Mouse (Mus musculus) forebrain, embryonic 15.5 days (tissue): ENCODE results near the gene Zic1. TPM values are rescaled to one million over a fixed set of nuclear protein-coding genes. Genes with fewer than 3 reads are reported as not detected.

Experiments
- ATAC-seq: fragments of 200-750 bp; cut with Nextera tagmentation; replicated peaks from 2 replicates; pipeline ENCODE4 v1.8.0; 2017; ENCODE audit warnings: mild to moderate bottlenecking, moderate TSS enrichment, moderate library complexity
- H3K27ac ChIP-seq: fragments of 300-500 bp; sonication (generic); replicated peaks from 2 replicates; pipeline ENCODE4 v1.5.1; 2015; ENCODE audit warnings: mild to moderate bottlenecking, inconsistent platforms
- H3K27me3 ChIP-seq: fragments of 300-500 bp; sonication (generic); 2 replicates; pipeline ENCODE4 v1.6.1; 2015; ENCODE audit warnings: inconsistent platforms
- H3K36me3 ChIP-seq: fragments of 300-500 bp; sonication (generic); 2 replicates; pipeline ENCODE4 v1.6.1; 2015; ENCODE audit warnings: mild to moderate bottlenecking, inconsistent platforms
- H3K4me1 ChIP-seq: fragments of 300-500 bp; sonication (generic); 2 replicates; pipeline ENCODE4 v1.6.1; 2015; ENCODE audit warnings: inconsistent platforms
- H3K4me2 ChIP-seq: fragments of 300-500 bp; sonication (generic); replicated peaks from 2 replicates; pipeline ENCODE4 v1.6.1; 2015; ENCODE audit warnings: mild to moderate bottlenecking, inconsistent platforms
- H3K4me3 ChIP-seq: fragments of 300-500 bp; sonication (generic); 2 replicates; pipeline ENCODE4 v1.5.1; 2015; ENCODE audit warnings: mild to moderate bottlenecking, inconsistent platforms
- H3K9ac ChIP-seq: fragments of 300-500 bp; sonication (generic); replicated peaks from 2 replicates; pipeline ENCODE4 v1.6.1; 2015; ENCODE audit warnings: mild to moderate bottlenecking, inconsistent platforms
- H3K9me3 ChIP-seq: fragments of 300-500 bp; sonication (generic); 2 replicates; pipeline ENCODE4 v1.6.1; 2016; ENCODE audit warnings: inconsistent platforms
- WGBS: fragments of 180-500 bp; shearing (Covaris S2); methylation state at CpG from one replicate; pipeline ENCODE4 v1.1.7; 2015; ENCODE audit warnings: mixed read lengths; 5-methylcytosine and 5-hydroxymethylcytosine counted together
- polyA plus RNA-seq: library from polyadenylated mRNA; unstranded; fragments of >200 nt; fragmentation: Nextera tagmentation; extraction: Ambion mirVana; gene quantifications from 2 replicates; pipeline ENCODE4 v1.2.1, GENCODE M21; 2015

The Zic1 gene
- polyA plus RNA-seq, 1 experiment from 2014 or later: 9.6 TPM

DNA sequence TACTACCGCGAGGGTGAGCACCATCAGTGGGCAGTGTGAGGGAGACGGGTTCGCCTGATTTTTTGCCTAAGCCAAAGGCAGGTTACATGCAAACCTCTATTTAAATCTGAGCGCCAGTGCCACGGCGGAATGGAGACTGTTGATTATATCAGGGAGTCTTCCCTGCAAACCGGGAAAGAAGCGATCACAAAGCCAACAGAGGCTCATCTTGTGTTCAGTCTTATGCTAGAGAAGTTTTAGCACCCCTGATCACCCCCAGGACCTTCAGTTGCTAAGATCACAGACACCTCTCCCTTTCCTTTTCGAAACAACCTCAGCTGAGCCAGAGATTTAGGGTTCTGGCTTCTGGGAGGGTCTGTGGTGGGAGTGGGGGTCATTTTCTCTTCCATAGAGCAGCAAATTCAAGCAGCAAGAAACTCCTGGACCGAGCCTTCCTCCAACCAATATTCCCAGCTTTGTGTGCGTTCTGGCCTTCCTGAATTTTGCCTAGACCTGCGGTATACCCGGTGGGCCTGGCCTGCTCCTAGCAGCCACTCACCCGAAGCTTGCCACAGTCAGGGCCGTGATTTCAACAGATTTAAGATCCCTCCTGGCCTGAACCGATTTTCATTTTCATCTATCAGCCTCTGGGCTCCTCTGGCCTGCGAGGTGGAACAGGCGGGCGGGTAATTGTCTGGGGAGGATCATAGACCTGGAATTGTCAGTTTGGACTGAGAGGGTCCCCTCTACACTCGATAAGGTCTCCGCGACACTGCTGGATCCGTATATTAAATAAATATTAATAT, 17.1 kb upstream of the Zic1 start:
- Histone ChIP-seq H3K27me3 (peaks cover 80% of the 10 kb centered on the region), H3K9ac (peak overlapping the region; percentile 39), H3K4me1 (peaks cover 45% of the 10 kb centered on the region), H3K4me3 (peak overlapping the region; percentile 47), H3K9me3 (no peaks in the 10 kb centered on the region), H3K36me3 (no peaks in the 10 kb centered on the region), H3K27ac (peak overlapping the region; percentile 91), H3K4me2 (peak overlapping the region; percentile 74)
- 14% methylated on average over 24 of the region's 24 CpGs for WGBS
- ATAC-seq: no peak

DNA sequence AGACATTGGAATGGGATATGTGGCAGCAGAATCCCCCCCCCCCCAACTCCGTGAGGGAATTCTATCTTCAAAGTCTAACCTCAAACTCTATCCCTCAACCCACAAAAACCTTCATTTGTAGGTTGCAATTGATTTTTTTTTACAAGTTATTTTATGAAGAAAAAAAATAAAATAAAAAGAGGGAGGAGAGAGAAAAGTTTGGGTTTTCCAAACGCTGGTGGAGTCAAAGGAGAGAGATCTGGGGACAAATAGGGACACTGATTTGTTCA, 16.4 kb upstream of the Zic1 start:
- 5% methylated on average over 2 of the region's 2 CpGs for WGBS

DNA sequence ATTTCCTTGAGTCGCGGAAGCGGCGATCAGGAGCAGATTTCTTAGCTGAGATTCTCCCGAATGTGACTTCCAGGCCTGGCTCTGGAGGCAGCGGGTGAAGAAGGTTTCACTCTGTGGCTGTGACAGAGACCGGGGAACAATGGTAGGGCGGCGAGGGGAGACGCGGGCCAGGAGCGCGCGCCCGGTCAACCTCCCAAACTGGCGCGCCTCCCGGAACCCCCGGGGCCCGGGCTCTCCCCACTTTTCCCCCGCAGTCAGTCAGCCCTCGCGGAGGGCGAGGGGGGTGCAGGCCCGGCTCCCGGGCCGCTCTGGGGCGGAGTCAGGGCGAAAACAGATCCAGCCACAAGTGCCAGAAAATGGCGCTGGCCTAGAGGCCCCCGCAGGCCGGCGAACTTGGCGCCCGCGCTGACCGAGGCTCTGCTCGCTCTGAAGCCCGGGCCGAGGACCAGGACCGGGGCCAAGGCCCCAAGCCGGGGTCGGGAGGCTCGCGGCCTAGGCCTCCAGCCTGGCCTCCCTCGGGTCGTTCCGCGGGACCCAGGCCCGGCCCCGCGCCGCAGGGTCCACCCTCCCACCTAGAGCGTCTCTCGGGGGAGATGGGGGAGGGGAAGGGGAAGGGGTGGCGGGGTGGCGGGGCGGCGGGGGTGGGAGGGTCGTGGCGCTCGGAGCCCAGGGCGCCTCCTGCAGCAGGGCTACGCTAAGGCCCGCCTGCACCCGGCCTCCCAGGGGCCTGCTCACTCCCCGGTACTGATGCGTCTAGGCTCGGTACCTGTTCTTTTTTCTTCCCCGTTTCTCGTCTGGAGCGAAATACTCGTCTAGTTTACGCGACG, 15.9 kb upstream of the Zic1 start:
- WGBS: under 1% methylated on average over 68 of the region's 76 CpGs
- peak overlapping the region; percentile 91 for H3K27ac ChIP-seq
- H3K4me2 ChIP-seq: peak overlapping the region; percentile 74
- H3K9ac ChIP-seq: peak overlapping the region; percentile 56
- no peaks in the 10 kb centered on the region for H3K9me3 ChIP-seq
- H3K27me3 ChIP-seq: peaks cover 80% of the 10 kb centered on the region
- H3K4me3 ChIP-seq: peak overlapping the region; percentile 47
- ATAC-seq: peak; percentile 63
- peaks cover 35% of the 10 kb centered on the region for H3K4me1 ChIP-seq
- no peaks in the 10 kb centered on the region for H3K36me3 ChIP-seq

More for the DNA sequence above, 16.4 kb upstream of the Zic1 start:
- peaks cover 78% of the 10 kb centered on the region for H3K27me3 ChIP-seq
- no peak for ATAC-seq
- peak overlapping the region; percentile 47 for H3K4me3 ChIP-seq
- H3K27ac ChIP-seq: peak overlapping the region; percentile 91
- H3K36me3 ChIP-seq: no peaks in the 10 kb centered on the region
- H3K4me2 ChIP-seq: peak overlapping the region; percentile 74
- H3K9ac ChIP-seq: peak overlapping the region; percentile 56
- H3K9me3 ChIP-seq: no peaks in the 10 kb centered on the region
- H3K4me1 ChIP-seq: peaks cover 38% of the 10 kb centered on the region

DNA sequence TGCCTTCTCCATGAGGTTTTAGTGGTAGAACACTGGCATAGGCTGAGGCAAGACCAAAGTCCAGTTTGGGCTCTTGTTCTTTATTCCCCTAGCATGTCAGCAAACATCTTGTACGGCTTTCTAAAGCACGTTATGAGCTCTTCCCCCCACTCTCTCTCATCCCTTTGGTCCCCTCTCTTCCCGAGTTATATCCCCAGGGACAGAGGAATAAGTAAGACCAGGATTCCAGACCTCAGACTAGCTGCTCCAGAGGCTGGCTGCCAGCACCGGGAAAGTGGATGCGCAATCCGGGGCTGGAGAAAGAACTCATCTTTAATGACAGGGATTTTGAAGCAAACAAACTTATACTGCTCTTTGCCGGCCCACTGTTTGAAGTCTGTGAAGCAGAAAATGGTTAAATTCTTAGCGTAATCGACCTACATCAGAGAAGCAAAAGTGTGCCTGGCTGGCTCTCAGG, 14.9 kb upstream of the Zic1 start:
- WGBS: 4% methylated on average over 9 of the region's 9 CpGs
- Histone ChIP-seq H3K27me3 (peaks cover 80% of the 10 kb centered on the region), H3K9ac (peak overlapping the region; percentile 56; the same call in 1 of the 2 replicates), H3K27ac (peak overlapping the region; percentile 91), H3K4me3 (peak overlapping the region; percentile 47), H3K9me3 (no peaks in the 10 kb centered on the region), H3K4me2 (peak overlapping the region; percentile 74), H3K36me3 (no peaks in the 10 kb centered on the region), H3K4me1 (peaks cover 35% of the 10 kb centered on the region)
- no peak for ATAC-seq

DNA sequence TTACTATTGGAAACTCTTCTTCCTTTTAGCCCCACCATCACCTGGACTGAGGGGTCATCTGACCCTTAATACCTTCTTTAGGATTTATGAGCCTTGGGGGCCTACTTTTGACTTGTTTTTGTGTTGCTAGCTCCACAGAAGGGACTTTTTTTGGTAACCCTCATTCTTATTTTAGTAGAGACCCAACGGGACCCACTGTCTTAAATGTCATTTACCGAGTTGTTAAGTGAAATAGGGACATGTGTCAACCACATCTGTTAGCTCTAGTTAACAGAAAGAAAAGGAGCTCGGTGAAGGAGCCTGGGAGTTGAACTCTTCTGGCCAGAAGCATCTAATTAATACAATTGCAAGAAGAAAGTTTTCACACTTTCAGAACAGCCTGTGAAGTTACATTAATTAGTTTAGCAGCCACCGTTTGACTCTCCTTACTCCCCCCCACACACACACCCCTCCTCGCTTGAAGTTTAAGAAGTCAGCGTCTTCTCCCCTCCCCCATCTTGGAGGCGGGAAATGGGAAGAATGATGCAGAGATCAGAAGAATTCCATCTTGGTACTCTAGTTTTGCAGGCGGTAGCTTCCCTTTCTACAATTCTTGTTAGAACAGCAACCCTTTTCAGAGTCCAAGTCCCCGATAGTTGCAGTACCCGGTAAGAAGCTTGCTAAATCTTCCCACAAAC, 14.3 kb upstream of the Zic1 start:
- ATAC-seq: no peak
- Histone ChIP-seq H3K27me3 (peaks cover 80% of the 10 kb centered on the region), H3K4me2 (peak overlapping the region; percentile 74), H3K27ac (peak overlapping the region; percentile 91), H3K9me3 (no peaks in the 10 kb centered on the region), H3K4me1 (peaks cover 35% of the 10 kb centered on the region), H3K36me3 (no peaks in the 10 kb centered on the region), H3K4me3 (peak overlapping the region; percentile 47), H3K9ac (peak overlapping the region; percentile 56; the same call in 1 of the 2 replicates)
- WGBS: 5% methylated on average over 10 of the region's 10 CpGs

DNA sequence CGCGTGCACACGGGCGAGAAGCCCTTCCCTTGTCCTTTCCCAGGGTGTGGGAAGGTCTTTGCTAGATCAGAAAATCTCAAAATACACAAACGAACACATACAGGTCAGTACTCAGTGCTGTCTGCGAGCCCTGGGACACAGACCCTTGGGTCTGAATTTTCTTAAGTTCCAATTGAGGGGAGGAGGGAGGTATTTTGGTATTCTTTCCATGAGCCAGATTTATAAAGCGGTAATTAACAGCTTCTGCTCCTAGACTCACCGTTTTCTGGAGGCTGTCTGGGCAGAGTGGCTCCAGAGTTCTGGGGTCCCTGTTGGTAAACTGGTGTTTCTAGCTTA, 13.7 kb upstream of the Zic1 start:
- Histone ChIP-seq H3K4me2 (peak overlapping the region; percentile 74), H3K36me3 (no peaks in the 10 kb centered on the region), H3K4me1 (peaks cover 34% of the 10 kb centered on the region), H3K9ac (peak overlapping the region; percentile 39; the same call in 1 of the 2 replicates), H3K4me3 (peak overlapping the region; percentile 47), H3K27ac (peak overlapping the region; percentile 91), H3K27me3 (peaks cover 79% of the 10 kb centered on the region), H3K9me3 (no peaks in the 10 kb centered on the region)
- ATAC-seq: no peak
- WGBS: 5% methylated on average over 8 of the region's 8 CpGs

DNA sequence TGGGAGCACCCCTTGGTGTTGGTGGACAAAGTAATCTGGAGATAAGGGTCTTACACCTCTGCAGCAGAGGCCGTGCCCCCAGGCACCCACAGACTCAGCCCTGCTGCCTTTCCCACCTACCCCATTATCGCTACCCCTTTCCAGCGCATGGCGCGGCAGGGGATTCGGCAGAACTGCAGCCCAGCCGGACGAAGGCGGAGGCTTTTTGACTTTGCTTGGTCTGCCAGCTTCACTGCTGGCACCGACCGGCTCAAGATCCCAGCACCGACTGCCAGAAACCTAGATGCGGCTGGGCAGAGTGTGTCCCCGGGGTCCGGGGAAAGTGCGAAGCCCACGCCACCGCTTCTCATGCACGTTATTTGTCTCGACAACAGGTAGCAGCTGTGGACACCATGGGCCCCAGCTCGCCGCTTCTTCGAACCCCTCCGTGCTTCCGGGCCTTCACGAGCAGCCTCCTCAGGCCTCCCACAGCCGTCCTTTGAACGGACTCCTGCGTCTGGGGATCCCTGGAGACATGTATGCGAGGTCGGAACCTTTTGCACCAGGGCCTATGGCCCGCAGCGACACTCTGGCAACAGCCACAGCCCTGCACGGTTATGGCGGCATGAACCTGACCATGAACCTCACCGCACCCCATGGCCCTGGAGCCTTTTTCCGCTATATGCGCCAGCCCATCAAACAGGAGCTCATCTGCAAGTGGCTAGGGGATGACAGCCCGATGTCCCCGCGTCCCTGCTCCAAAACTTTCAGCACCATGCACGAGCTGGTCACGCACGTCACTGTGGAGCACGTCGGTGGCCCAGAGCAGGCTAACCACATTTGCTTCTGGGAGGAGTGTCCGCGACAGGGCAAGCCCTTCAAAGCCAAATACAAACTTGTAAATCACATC, 13.0 kb upstream of the Zic1 start:
- H3K9me3 ChIP-seq: no peaks in the 10 kb centered on the region
- H3K4me2 ChIP-seq: peak overlapping the region; percentile 74
- ATAC-seq: 0 out of 2 replicates have a peak, but pooled peaks have one; percentile 9
- WGBS: 2% methylated on average over 48 of the region's 48 CpGs
- peak overlapping the region; percentile 91 for H3K27ac ChIP-seq
- peak overlapping the region; percentile 39 for H3K9ac ChIP-seq
- no peaks in the 10 kb centered on the region for H3K36me3 ChIP-seq
- peaks cover 79% of the 10 kb centered on the region for H3K27me3 ChIP-seq
- H3K4me1 ChIP-seq: peaks cover 28% of the 10 kb centered on the region
- peak overlapping the region; percentile 47 for H3K4me3 ChIP-seq

DNA sequence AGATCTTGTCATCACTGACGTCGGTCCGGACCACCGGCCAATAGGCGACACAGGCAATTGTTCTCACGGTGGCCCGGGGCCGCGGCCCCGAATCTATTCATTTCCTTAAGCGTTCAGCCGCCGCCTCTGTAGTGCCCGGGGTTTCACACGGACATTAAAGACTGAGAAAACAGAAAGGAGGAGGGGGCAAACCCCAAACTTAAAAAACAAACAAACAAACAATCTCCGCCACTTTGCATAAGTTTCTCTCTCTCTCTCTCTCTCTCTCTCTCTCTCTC, 12.2 kb upstream of the Zic1 start:
- ATAC-seq: peak; percentile 54; the same call in 1 of the 2 replicates
- peak overlapping the region; percentile 47 for H3K4me3 ChIP-seq
- peaks cover 23% of the 10 kb centered on the region for H3K4me1 ChIP-seq
- H3K9ac ChIP-seq: 0 out of 2 replicates have a peak overlapping the region, but pooled peaks have one; percentile 39
- peak overlapping the region; percentile 74 for H3K4me2 ChIP-seq
- 2% methylated on average over 16 of the region's 16 CpGs for WGBS
- peaks cover 77% of the 10 kb centered on the region for H3K27me3 ChIP-seq
- no peaks in the 10 kb centered on the region for H3K9me3 ChIP-seq
- H3K27ac ChIP-seq: peak overlapping the region; percentile 91
- no peaks in the 10 kb centered on the region for H3K36me3 ChIP-seq

DNA sequence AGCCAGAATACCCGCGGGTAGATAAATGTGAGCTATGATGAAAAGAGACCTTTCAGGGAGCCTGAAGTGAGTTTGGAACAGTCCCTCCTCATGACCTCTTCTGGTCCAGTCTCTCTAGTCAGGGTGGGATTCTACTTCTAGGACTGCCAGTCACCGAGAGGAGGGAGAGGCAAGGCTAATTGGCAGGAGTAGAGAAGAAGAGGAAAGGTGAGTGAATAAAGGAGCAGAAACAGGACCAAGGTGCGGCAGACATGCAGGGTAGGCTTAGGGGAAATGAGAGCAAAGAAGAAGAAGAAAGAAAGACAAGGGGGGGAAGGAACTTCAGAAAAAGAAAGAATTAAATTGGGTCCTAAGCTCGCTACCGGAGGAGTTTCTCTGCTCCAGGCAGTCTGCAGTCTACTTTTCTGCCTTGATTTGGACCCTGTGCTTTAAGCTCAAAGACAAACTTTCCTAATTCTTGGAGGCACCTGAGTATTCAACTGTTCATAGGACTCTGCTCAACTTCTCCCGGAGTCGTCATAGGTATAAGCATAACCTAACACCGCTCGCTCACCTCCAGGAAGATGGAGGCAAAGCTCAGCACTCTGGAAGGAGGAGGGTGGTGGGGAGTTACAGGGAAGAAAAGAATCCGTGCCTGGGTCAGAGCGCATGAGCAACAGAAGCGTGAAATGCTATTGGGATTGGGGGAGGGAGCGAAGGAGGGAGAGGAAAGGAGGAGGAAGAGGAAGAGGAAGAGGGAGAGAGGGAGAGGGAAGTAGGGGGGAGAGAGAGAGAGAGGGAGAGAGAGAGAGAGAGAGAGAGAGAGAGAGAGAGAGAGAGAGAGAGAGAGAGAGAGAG, 11.6 kb upstream of the Zic1 start:
- ATAC-seq: 0 out of 2 replicates have a peak, but pooled peaks have one; percentile 47
- Histone ChIP-seq H3K9me3 (no peaks in the 10 kb centered on the region), H3K27ac (peak overlapping the region; percentile 91), H3K27me3 (peaks cover 77% of the 10 kb centered on the region), H3K4me2 (peak overlapping the region; percentile 74), H3K4me3 (peak overlapping the region; percentile 47), H3K9ac (no peak overlapping the region), H3K36me3 (no peaks in the 10 kb centered on the region), H3K4me1 (peaks cover 23% of the 10 kb centered on the region)
- WGBS: 8% methylated on average over 14 of the region's 14 CpGs

DNA sequence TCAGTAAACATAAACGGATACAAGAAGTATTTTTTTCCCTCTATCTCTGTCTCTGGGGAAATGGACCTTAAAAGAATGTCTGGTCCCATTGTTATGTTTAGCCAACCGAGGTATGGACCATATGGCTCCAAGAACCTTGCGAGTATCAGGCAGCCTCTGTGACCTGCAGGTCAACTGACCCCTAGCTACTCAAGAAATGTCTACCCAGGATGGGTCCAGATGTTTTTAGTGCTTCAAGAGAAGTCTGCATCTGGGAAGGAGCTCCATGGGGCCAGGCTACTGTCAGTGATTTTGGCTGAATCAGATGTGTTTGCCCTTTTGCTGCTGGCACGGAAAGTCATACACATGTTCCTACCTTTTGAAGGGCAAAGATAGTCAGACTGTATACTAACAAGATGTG, 9.1 kb upstream of the Zic1 start:
- Histone ChIP-seq H3K27me3 (peaks cover 85% of the 10 kb centered on the region), H3K9ac (no peak overlapping the region), H3K4me3 (no peak overlapping the region), H3K4me1 (peaks cover 13% of the 10 kb centered on the region), H3K36me3 (no peaks in the 10 kb centered on the region), H3K9me3 (no peaks in the 10 kb centered on the region), H3K4me2 (no peak overlapping the region), H3K27ac (no peak overlapping the region)
- 30% methylated on average over 4 of the region's 4 CpGs for WGBS
- no peak for ATAC-seq
